Mouse (Mus musculus): ENCODE data around the gene Prkaa2.

- TF ChIP-seq POLR2A (IDR thresholded peaks at IDR 0.05; ENCODE audit: control insufficient read depth, extremely low read depth, insufficient read depth, low read length, poor library complexity) (no peak), CTCF (IDR thresholded peaks at IDR 0.05; ENCODE audit: borderline replicate concordance, control insufficient read depth, extremely low read depth, insufficient read depth, low read length, poor library complexity) (no peak)
These were observed 122.1 kb downstream of the Prkaa2 start for GRCm38 (mm10) chr4:104987631-104988030.

All from thymus, adult 2 months (tissue).